In the genomic region with DNA sequence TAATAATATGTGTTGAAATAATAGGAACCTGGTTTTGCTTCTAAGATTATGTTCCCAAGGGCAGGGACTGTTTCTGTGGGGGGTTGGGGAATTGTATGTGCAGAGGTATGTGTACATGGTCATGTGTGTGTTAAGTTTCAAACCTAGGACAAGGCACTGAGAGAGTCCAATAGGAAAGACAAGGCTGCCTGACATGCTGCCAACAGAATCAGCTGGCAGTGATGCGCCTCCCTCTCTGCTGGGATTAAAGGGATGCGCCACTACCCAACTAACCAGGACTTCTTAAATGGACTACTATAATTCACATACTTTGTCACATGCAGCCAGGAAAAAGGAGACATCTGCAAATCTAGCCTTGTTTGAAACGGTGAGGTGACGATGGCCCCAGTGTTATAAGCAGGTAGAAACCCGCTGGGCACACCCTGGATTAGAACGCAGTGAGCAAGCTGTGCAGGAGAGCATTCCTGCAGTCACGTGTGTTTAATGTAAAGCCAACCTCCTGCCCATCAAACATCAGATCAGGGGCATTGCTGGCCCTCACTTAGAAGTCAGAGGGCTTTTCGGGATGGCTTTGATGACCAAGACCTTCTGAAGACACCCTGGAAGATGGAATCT, we compare ENCODE assay signal across 12 mouse cellular contexts. TPM values are rescaled to one million over a fixed set of nuclear protein-coding genes. Genes with fewer than 3 reads are reported as not detected.
DNase-seq lines count a peak whose midpoint lies in the region; ATAC-seq and TF ChIP-seq lines count a peak whose summit lies in the region.
"Had no signal": no experiment of that assay in that cellular context is flagged by ENCODE, and none has a peak within 500 bp of the region (broad histone marks: within the 10 kb centered on the region; RNA-seq: fewer than 3 reads in every experiment).

No protein-coding gene starts in this region.

- H3K27me3 ChIP-seq in midbrain, embryonic 10.5 days (ENCODE audit: low read depth, poor library complexity, severe bottlenecking), result peaks cover 37% of the 10 kb centered on the region
- H3K27me3 ChIP-seq in midbrain, embryonic 11.5 days (ENCODE audit: control insufficient read depth, insufficient read depth, low read length), result no peaks in the 10 kb centered on the region
- H3K27me3 ChIP-seq in hindbrain, postnatal 0 days (ENCODE audit: insufficient read depth, low read length), result no peaks in the 10 kb centered on the region

- no peak for ATAC-seq in midbrain, embryonic 11.5 days (ENCODE audit: low FRiP score)
- no peak for ATAC-seq in hindbrain, postnatal 0 days
- ATAC-seq: activated CD4-positive, CD25-positive, alpha-beta regulatory T cell, adult 4 months had no signal

- TF ChIP-seq CTCF in gastrocnemius, adult 2 months (IDR thresholded peaks at IDR 0.05), result no peak
- no peak for TF ChIP-seq CTCF in hindbrain, postnatal 0 days (IDR thresholded peaks at IDR 0.05; ENCODE audit: low read depth)

- no peak overlapping the region for H3K4me2 ChIP-seq in midbrain, embryonic 11.5 days
- H3K4me2 ChIP-seq in hindbrain, postnatal 0 days (ENCODE audit: low read depth, low read length), result no peak overlapping the region

- H3K9me3 ChIP-seq in midbrain, embryonic 10.5 days (replicated peaks), result no peaks in the 10 kb centered on the region
- H3K9me3 ChIP-seq in midbrain, embryonic 11.5 days (ENCODE audit: control insufficient read depth, low read length), result no peaks in the 10 kb centered on the region
- no peaks in the 10 kb centered on the region for H3K9me3 ChIP-seq in hindbrain, postnatal 0 days (ENCODE audit: low read length)
- H3K9me3 ChIP-seq: kidney, embryonic 15.5 days had no signal

- no peaks in the 10 kb centered on the region for H3K36me3 ChIP-seq in midbrain, embryonic 10.5 days
- no peaks in the 10 kb centered on the region for H3K36me3 ChIP-seq in midbrain, embryonic 11.5 days (ENCODE audit: control insufficient read depth, insufficient read depth, low read length)
- H3K36me3 ChIP-seq in hindbrain, postnatal 0 days (ENCODE audit: insufficient read depth, low read length), result no peaks in the 10 kb centered on the region
- H3K36me3 ChIP-seq: kidney, embryonic 15.5 days had no signal

- intact Hi-C loops in gastrocnemius, adult 2 months (cut with DNase I), result no loop called here
- intact Hi-C loops in gastrocnemius, postnatal 14 days (cut with DNase I; ENCODE audit: low total_unique reads), result no loop called here

- H3K4me1 ChIP-seq in midbrain, embryonic 10.5 days, result peaks cover 71% of the 10 kb centered on the region
- H3K4me1 ChIP-seq in midbrain, embryonic 11.5 days (ENCODE audit: control insufficient read depth, insufficient read depth, low read length), result peaks cover 34% of the 10 kb centered on the region
- H3K4me1 ChIP-seq in hindbrain, postnatal 0 days (ENCODE audit: insufficient read depth, low read length), result peaks cover 4% of the 10 kb centered on the region; the same call in 1 of the 2 replicates

- WGBS in midbrain, embryonic 10.5 days, result 43% methylated on average over 8 of the region's 8 CpGs
- WGBS in midbrain, embryonic 11.5 days, result 40% methylated on average over 8 of the region's 8 CpGs
- 36% methylated on average over 8 of the region's 8 CpGs for WGBS in hindbrain, postnatal 0 days

- no peak overlapping the region for H3K9ac ChIP-seq in midbrain, embryonic 11.5 days (ENCODE audit: low read length)
- no peak overlapping the region; the same call in 1 of the 2 replicates for H3K9ac ChIP-seq in hindbrain, postnatal 0 days (replicated peaks; ENCODE audit: low read length)
- H3K9ac ChIP-seq: kidney, embryonic 15.5 days had no signal

- DNase-seq in gastrocnemius, adult 2 months, result peak; percentile 20
- no peak for DNase-seq in gastrocnemius, postnatal 14 days
- no peak for DNase-seq in midbrain, embryonic 10.5 days (ENCODE audit: low spot score)
- DNase-seq in midbrain, embryonic 11.5 days (ENCODE audit: low spot score, missing footprints), result no peak
- peak; percentile 39 for DNase-seq in hindbrain, postnatal 0 days (ENCODE audit: low spot score)
- DNase-seq in right cerebral cortex, postnatal 4 days, result no peak
- no peak for DNase-seq in retina, embryonic 14.5 days (ENCODE audit: low spot score)
- DNase-seq: heart, postnatal 4 days; layer of hippocampus, postnatal 36 days; thymus, adult 18-20 months had no signal

- no peak overlapping the region for H3K4me3 ChIP-seq in gastrocnemius, adult 2 months
- H3K4me3 ChIP-seq in midbrain, embryonic 10.5 days, result 0 out of 2 replicates have a peak overlapping the region, but pooled peaks have one; percentile 42
- no peak overlapping the region for H3K4me3 ChIP-seq in midbrain, embryonic 11.5 days (ENCODE audit: low read depth, low read length)
- no peak overlapping the region for H3K4me3 ChIP-seq in hindbrain, postnatal 0 days (ENCODE audit: low read length)

- H3K27ac ChIP-seq in gastrocnemius, adult 2 months, result no peak overlapping the region
- H3K27ac ChIP-seq in midbrain, embryonic 10.5 days (replicated peaks), result peak overlapping the region; percentile 74; the same call in 1 of the 2 replicates
- H3K27ac ChIP-seq in midbrain, embryonic 11.5 days (ENCODE audit: low read depth, low read length), result no peak overlapping the region
- no peak overlapping the region for H3K27ac ChIP-seq in hindbrain, postnatal 0 days
- H3K27ac ChIP-seq: kidney, embryonic 15.5 days had no signal

RNA-seq across cellular contexts. Expression of a gene that starts 4.0 kb away (rescaled TPM):
- total RNA-seq in gastrocnemius, adult 2 months (2021), result 1 to 10 TPM; 3.0 to 3.4 TPM
- 1 to 10 TPM; 6.4 to 8.5 TPM for total RNA-seq in gastrocnemius, postnatal 14 days (2021)
- polyA plus RNA-seq in midbrain, embryonic 10.5 days (2016; fragmentation: Nextera tagmentation; extraction: Ambion mirVana), result 6.1 and 7.4 TPM in 2 replicates
- polyA plus RNA-seq in midbrain, embryonic 11.5 days (2014; fragmentation: Nextera tagmentation; extraction: Ambion mirVana), result 8.0 and 8.3 TPM in 2 replicates
- 20.6 and 32.9 TPM in 2 replicates for total RNA-seq in hindbrain, postnatal 0 days (2014; rRNA removed)
- polyA plus RNA-seq in hindbrain, postnatal 0 days (2015; fragmentation: Nextera tagmentation; extraction: Ambion mirVana), result 2.8 and 3.1 TPM in 2 replicates

RNA-seq across cellular contexts. Expression of a gene that starts 33.2 kb away (rescaled TPM):
- total RNA-seq in gastrocnemius, adult 2 months (2021), result 10 to 100 TPM; 13.6 to 14.3 TPM
- 10 to 100 TPM; 14.6 to 17.4 TPM for total RNA-seq in gastrocnemius, postnatal 14 days (2021)
- 20.3 and 25.3 TPM in 2 replicates for polyA plus RNA-seq in midbrain, embryonic 10.5 days (2016; fragmentation: Nextera tagmentation; extraction: Ambion mirVana)
- polyA plus RNA-seq in midbrain, embryonic 11.5 days (2014; fragmentation: Nextera tagmentation; extraction: Ambion mirVana), result 23.9 and 26.1 TPM in 2 replicates
- 19.3 and 23.0 TPM in 2 replicates for total RNA-seq in hindbrain, postnatal 0 days (2014; rRNA removed)
- polyA plus RNA-seq in hindbrain, postnatal 0 days (2015; fragmentation: Nextera tagmentation; extraction: Ambion mirVana), result 19.6 and 20.5 TPM in 2 replicates

Comparison
In these comparisons a context has a peak if more than half of its experiments do, and no peak if none do; other contexts are left out.
1. DNase-seq: peak in gastrocnemius, adult 2 months (single experiment) and hindbrain, postnatal 0 days (single experiment); none in gastrocnemius, postnatal 14 days (single experiment), midbrain, embryonic 10.5 days (single experiment), midbrain, embryonic 11.5 days (single experiment), right cerebral cortex, postnatal 4 days (single experiment) and retina, embryonic 14.5 days (single experiment).